Mouse (Mus musculus): Measurements from ENCODE around the gene Srarp. TPM values are rescaled to one million over a fixed set of nuclear protein-coding genes. Genes with fewer than 3 reads are reported as not detected.

The Srarp gene
- polyA plus RNA-seq, 1 experiment from 2014 or later: not detected

- no peaks in the 10 kb centered on the region for H3K4me1 ChIP-seq (replicated peaks)
- H3K36me3 ChIP-seq: peaks cover 99% of the 10 kb centered on the region
- H3K9me3 ChIP-seq: no peaks in the 10 kb centered on the region
- 0 out of 2 replicates have a peak, but pooled peaks have one; percentile 24 for ATAC-seq
- no peak overlapping the region for H3K4me2 ChIP-seq (replicated peaks)
- H3K9ac ChIP-seq (replicated peaks): no peak overlapping the region
- H3K27ac ChIP-seq: no peak overlapping the region
- no peaks in the 10 kb centered on the region for H3K27me3 ChIP-seq
- H3K4me3 ChIP-seq (replicated peaks): no peak overlapping the region
- WGBS: 87% methylated on average over 15 of the region's 15 CpGs
Observed at GRCm38 (mm10) chr4:141466844-141467580, 31.1 kb upstream of the Srarp start.

GRCm38 (mm10) chr4:141466289-141466795 is 30.4 kb upstream of the Srarp start:
- Histone ChIP-seq H3K27me3 (no peaks in the 10 kb centered on the region), H3K9me3 (no peaks in the 10 kb centered on the region), H3K4me2 (replicated peaks) (no peak overlapping the region), H3K36me3 (peaks cover 98% of the 10 kb centered on the region), H3K27ac (no peak overlapping the region), H3K9ac (replicated peaks) (no peak overlapping the region), H3K4me3 (replicated peaks) (no peak overlapping the region), H3K4me1 (replicated peaks) (peaks cover 5% of the 10 kb centered on the region; the same call in 1 of the 2 replicates)
- 91% methylated on average over 16 of the region's 16 CpGs for WGBS
- no peak for ATAC-seq

GRCm38 (mm10) chr4:141465512-141466288 is 29.8 kb upstream of the Srarp start:
- WGBS: 87% methylated on average over 34 of the region's 34 CpGs
- ATAC-seq: no peak
- Histone ChIP-seq H3K27me3 (no peaks in the 10 kb centered on the region), H3K9me3 (no peaks in the 10 kb centered on the region), H3K36me3 (peaks cover 91% of the 10 kb centered on the region), H3K4me3 (replicated peaks) (no peak overlapping the region), H3K4me2 (replicated peaks) (no peak overlapping the region), H3K27ac (no peak overlapping the region), H3K9ac (replicated peaks) (no peak overlapping the region), H3K4me1 (replicated peaks) (peaks cover 11% of the 10 kb centered on the region)

GRCm38 (mm10) chr4:141464722-141465121 is 28.8 kb upstream of the Srarp start:
- no peak for ATAC-seq
- H3K4me2 ChIP-seq (replicated peaks): no peak overlapping the region

GRCm38 (mm10) chr4:141463472-141463871 is 27.6 kb upstream of the Srarp start:
- ATAC-seq: no peak
- Histone ChIP-seq H3K27me3 (no peaks in the 10 kb centered on the region), H3K36me3 (peaks cover 76% of the 10 kb centered on the region), H3K4me3 (replicated peaks) (no peak overlapping the region), H3K27ac (no peak overlapping the region), H3K4me1 (replicated peaks) (peaks cover 31% of the 10 kb centered on the region), H3K9ac (replicated peaks) (no peak overlapping the region), H3K4me2 (replicated peaks) (no peak overlapping the region), H3K9me3 (no peaks in the 10 kb centered on the region)
- 85% methylated on average over 14 of the region's 14 CpGs for WGBS

More at GRCm38 (mm10) chr4:141464722-141465121, 28.8 kb upstream of the Srarp start:
- Histone ChIP-seq H3K36me3 (peaks cover 84% of the 10 kb centered on the region), H3K4me3 (replicated peaks) (no peak overlapping the region), H3K27me3 (no peaks in the 10 kb centered on the region), H3K9ac (replicated peaks) (no peak overlapping the region), H3K4me1 (replicated peaks) (peaks cover 18% of the 10 kb centered on the region), H3K27ac (no peak overlapping the region), H3K9me3 (no peaks in the 10 kb centered on the region)
- WGBS: 74% methylated on average over 16 of the region's 16 CpGs

- Histone ChIP-seq H3K4me1 (replicated peaks) (peaks cover 39% of the 10 kb centered on the region), H3K9ac (replicated peaks) (no peak overlapping the region), H3K36me3 (peaks cover 60% of the 10 kb centered on the region), H3K9me3 (no peaks in the 10 kb centered on the region), H3K4me2 (replicated peaks) (no peak overlapping the region), H3K27me3 (no peaks in the 10 kb centered on the region), H3K27ac (0 out of 2 replicates have a peak overlapping the region, but pooled peaks have one; percentile 9), H3K4me3 (replicated peaks) (no peak overlapping the region)
- ATAC-seq: no peak
- WGBS: 86% methylated on average over 12 of the region's 12 CpGs
Observed at GRCm38 (mm10) chr4:141461576-141461975, 25.7 kb upstream of the Srarp start.

GRCm38 (mm10) chr4:141461088-141461487 is 25.2 kb upstream of the Srarp start:
- peaks cover 60% of the 10 kb centered on the region for H3K36me3 ChIP-seq
- no peak overlapping the region for H3K4me2 ChIP-seq (replicated peaks)
- H3K27ac ChIP-seq: peak overlapping the region; percentile 9; the same call in 1 of the 2 replicates
- H3K9ac ChIP-seq (replicated peaks): no peak overlapping the region
- peak; percentile 27; the same call in 1 of the 2 replicates for ATAC-seq
- no peaks in the 10 kb centered on the region for H3K27me3 ChIP-seq
- 22% methylated on average over 12 of the region's 12 CpGs for WGBS
- H3K4me1 ChIP-seq (replicated peaks): peaks cover 39% of the 10 kb centered on the region
- H3K4me3 ChIP-seq (replicated peaks): no peak overlapping the region
- no peaks in the 10 kb centered on the region for H3K9me3 ChIP-seq

GRCm38 (mm10) chr4:141460481-141460880 is 24.6 kb upstream of the Srarp start:
- H3K36me3 ChIP-seq: peaks cover 59% of the 10 kb centered on the region
- no peaks in the 10 kb centered on the region for H3K9me3 ChIP-seq
- peaks cover 39% of the 10 kb centered on the region for H3K4me1 ChIP-seq (replicated peaks)
- no peak for ATAC-seq
- H3K27ac ChIP-seq: no peak overlapping the region
- H3K4me2 ChIP-seq (replicated peaks): no peak overlapping the region
- no peak overlapping the region for H3K9ac ChIP-seq (replicated peaks)
- WGBS: 94% methylated on average over 4 of the region's 4 CpGs
- H3K27me3 ChIP-seq: no peaks in the 10 kb centered on the region
- no peak overlapping the region for H3K4me3 ChIP-seq (replicated peaks)

- Histone ChIP-seq H3K27me3 (no peaks in the 10 kb centered on the region), H3K4me1 (replicated peaks) (peaks cover 39% of the 10 kb centered on the region), H3K9me3 (no peaks in the 10 kb centered on the region), H3K4me3 (replicated peaks) (no peak overlapping the region), H3K9ac (replicated peaks) (no peak overlapping the region), H3K36me3 (peaks cover 56% of the 10 kb centered on the region), H3K4me2 (replicated peaks) (no peak overlapping the region), H3K27ac (no peak overlapping the region)
- WGBS: 88% methylated on average over 9 of the region's 9 CpGs
- ATAC-seq: no peak
Observed at GRCm38 (mm10) chr4:141459766-141460165, 23.9 kb upstream of the Srarp start.

- Histone ChIP-seq H3K4me1 (replicated peaks) (peaks cover 39% of the 10 kb centered on the region), H3K27me3 (no peaks in the 10 kb centered on the region), H3K9me3 (no peaks in the 10 kb centered on the region), H3K4me3 (replicated peaks) (no peak overlapping the region), H3K27ac (no peak overlapping the region), H3K9ac (replicated peaks) (no peak overlapping the region), H3K4me2 (replicated peaks) (no peak overlapping the region), H3K36me3 (peaks cover 48% of the 10 kb centered on the region)
- whole genome bisulfite sequencing: 63% methylated on average over 3 of the region's 3 CpGs
- ATAC-seq: no peak
Observed at GRCm38 (mm10) chr4:141458888-141459287, 23.0 kb upstream of the Srarp start.

- no peak for ATAC-seq
- Histone ChIP-seq H3K27ac (no peak overlapping the region), H3K27me3 (no peaks in the 10 kb centered on the region), H3K9me3 (no peaks in the 10 kb centered on the region), H3K4me2 (replicated peaks) (no peak overlapping the region), H3K4me3 (replicated peaks) (no peak overlapping the region), H3K4me1 (replicated peaks) (peaks cover 39% of the 10 kb centered on the region), H3K9ac (replicated peaks) (peak overlapping the region; percentile 48; the same call in 1 of the 2 replicates), H3K36me3 (peaks cover 43% of the 10 kb centered on the region)
- WGBS: 17% methylated on average over 7 of the region's 7 CpGs
Observed at GRCm38 (mm10) chr4:141458236-141458635, 22.3 kb upstream of the Srarp start.

Data from midbrain, embryonic 13.5 days (tissue).